Mouse (Mus musculus) forebrain, embryonic 11.5 days (tissue): ENCODE data around the gene Pmm2. TPM values are rescaled to one million over a fixed set of nuclear protein-coding genes. Genes with fewer than 3 reads are reported as not detected.

Experiments used
- ATAC-seq: fragments of 200-750 bp; cut with Nextera tagmentation; replicated peaks from 2 replicates; pipeline ENCODE4 v1.8.0; 2017; ENCODE audit warnings: moderate TSS enrichment; ENCODE audit not compliant: low FRiP score
- DNase-seq: peaks from one replicate; pipeline ENCODE4 v3.0.0-alpha.2; 2017; ENCODE audit warnings: low spot score
- H3K27ac ChIP-seq: fragments of 300-500 bp; sonication (generic); 2 replicates; pipeline ENCODE4 v1.5.1; 2014; ENCODE audit warnings: low read depth, low read length
- H3K27me3 ChIP-seq: fragments of 300-500 bp; sonication (generic); 2 replicates; pipeline ENCODE4 v1.6.1; 2014; ENCODE audit warnings: mild to moderate bottlenecking, low read length, mixed read lengths; ENCODE audit not compliant: control insufficient read depth, insufficient read depth
- H3K36me3 ChIP-seq: fragments of 300-500 bp; sonication (generic); 2 replicates; pipeline ENCODE4 v1.6.1; 2014; ENCODE audit warnings: mild to moderate bottlenecking, low read length, moderate library complexity, mixed read lengths; ENCODE audit not compliant: control insufficient read depth, insufficient read depth
- H3K4me1 ChIP-seq: fragments of 300-500 bp; sonication (generic); replicated peaks from 2 replicates; pipeline ENCODE4 v1.6.1; 2014; ENCODE audit warnings: low read length, mixed read lengths; ENCODE audit not compliant: control insufficient read depth, insufficient read depth
- H3K4me2 ChIP-seq: fragments of 300-500 bp; sonication (generic); 2 replicates; pipeline ENCODE4 v1.6.1; 2014; ENCODE audit warnings: low read depth, mild to moderate bottlenecking, low read length, moderate library complexity, mixed read lengths; ENCODE audit not compliant: severe bottlenecking
- H3K4me3 ChIP-seq: fragments of 300-500 bp; sonication (generic); 2 replicates; pipeline ENCODE4 v1.5.1; 2014; ENCODE audit warnings: low read depth, low read length
- H3K9ac ChIP-seq: fragments of 300-500 bp; sonication (generic); 2 replicates; pipeline ENCODE4 v1.6.1; 2014; ENCODE audit warnings: low read length
- H3K9me3 ChIP-seq: fragments of 300-500 bp; sonication (generic); 2 replicates; pipeline ENCODE4 v1.6.1; 2016; ENCODE audit warnings: low read length, mixed read lengths; ENCODE audit not compliant: control insufficient read depth
- WGBS: fragments of 180-500 bp; shearing (Covaris S2); extraction: QIAGEN DNeasy Blood & Tissue Kit; methylation state at CpG from one replicate; pipeline ENCODE4 v1.1.7; 2014; 5-methylcytosine and 5-hydroxymethylcytosine counted together
- polyA plus RNA-seq: library from polyadenylated mRNA; unstranded; fragments of >200 nt; fragmentation: Nextera tagmentation; extraction: Ambion mirVana; gene quantifications from 2 replicates; pipeline ENCODE4 v1.2.1, GENCODE M21; 2014

Pmm2 gene
- polyA plus RNA-seq, result 43.8 and 44.8 TPM in 2 replicates

DNA sequence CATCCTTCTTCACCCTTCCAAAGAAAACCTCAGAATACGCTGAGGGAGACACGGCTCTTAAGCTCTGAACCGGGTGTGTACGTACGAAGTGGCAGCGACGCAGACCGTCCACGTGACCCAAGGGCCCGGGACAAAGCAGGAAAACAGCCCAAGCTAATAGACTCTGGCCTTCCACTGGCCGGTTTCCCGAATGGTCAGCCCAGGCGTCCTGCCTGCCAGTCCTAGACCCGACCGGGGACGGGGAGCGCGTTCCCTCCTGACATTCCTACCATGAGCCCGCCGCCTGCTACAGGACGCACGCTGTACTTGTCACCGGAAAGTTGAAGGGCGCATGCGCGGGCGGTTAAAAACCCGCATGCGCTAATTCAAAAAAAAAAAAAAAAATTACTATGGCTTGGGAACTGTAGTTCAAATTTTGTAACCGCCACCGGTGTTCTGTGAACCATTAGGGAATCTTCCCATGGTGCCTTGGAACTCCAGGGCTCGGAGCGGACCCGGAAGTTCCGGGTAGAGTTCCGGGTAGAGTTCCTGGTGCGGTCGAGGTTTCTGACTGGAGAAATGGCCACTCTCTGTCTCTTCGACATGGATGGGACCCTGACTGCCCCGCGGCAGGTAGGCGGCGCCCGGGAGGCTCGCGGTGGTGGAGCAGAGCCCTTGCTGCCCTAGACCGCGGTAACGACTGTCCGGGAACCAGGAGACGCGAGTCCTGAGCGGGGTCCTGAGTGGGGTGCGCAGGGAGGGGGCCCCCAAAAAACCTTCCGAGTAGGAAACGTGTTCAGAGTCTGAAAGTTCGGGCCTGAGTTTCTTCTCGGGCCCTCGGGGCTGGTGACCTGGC lies at the start of gene Pmm2, which contains the start of gene Tmem186:
Gene Pmm2 (plus strand): TSS at position 458 of the 835 bp plus-strand sequence.
Gene Tmem186 (minus strand): TSS at position 496 of the 835 bp plus-strand sequence.
- ATAC-seq, result peak; percentile 90
- Histone ChIP-seq H3K4me1 (peaks cover 11% of the 10 kb centered on the region; the same call in 1 of the 2 replicates), H3K4me3 (peak within 1 kb of the TSS; percentile 65), H3K9ac (peak within 1 kb of the TSS; percentile 88), H3K9me3 (no peaks in the 10 kb centered on the region), H3K27ac (peak within 1 kb of the TSS; percentile 71), H3K27me3 (no peaks in the 10 kb centered on the region), H3K36me3 (no peaks in the 10 kb centered on the region; the same call in 1 of the 2 replicates), H3K4me2 (peak within 1 kb of the TSS; percentile 77)
- WGBS, result under 1% methylated on average over 59 of the region's 59 CpGs
- DNase-seq, result peak; percentile 89

DNA sequence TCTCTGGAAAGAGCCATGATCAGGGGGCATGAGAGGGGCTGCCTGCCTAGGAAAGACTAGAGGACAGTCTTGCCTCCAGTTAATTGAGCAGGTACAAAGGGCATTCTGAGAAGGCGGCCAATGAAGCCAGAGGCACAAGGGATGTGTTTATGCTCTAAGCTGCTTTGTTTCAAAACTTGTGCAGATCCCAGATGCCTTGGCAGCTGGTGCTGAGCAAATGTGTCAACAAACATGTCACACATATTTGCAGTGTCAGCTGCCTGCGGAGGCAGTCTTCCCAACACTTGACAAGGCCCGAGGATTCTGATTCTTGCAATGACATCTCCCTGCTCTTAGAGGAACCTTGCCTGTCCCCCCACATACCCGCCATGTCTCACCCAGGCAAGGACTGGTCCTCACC lies 42.1 kb upstream of the Pmm2 start:
- 66% methylated on average over 4 of the region's 4 CpGs for WGBS
- Histone ChIP-seq H3K4me1 (no peaks in the 10 kb centered on the region), H3K27me3 (no peaks in the 10 kb centered on the region), H3K9ac (no peak overlapping the region), H3K4me2 (no peak overlapping the region), H3K4me3 (no peak overlapping the region), H3K36me3 (no peaks in the 10 kb centered on the region), H3K27ac (no peak overlapping the region), H3K9me3 (no peaks in the 10 kb centered on the region)
- DNase-seq, result no peak
- ATAC-seq, result no peak

DNA sequence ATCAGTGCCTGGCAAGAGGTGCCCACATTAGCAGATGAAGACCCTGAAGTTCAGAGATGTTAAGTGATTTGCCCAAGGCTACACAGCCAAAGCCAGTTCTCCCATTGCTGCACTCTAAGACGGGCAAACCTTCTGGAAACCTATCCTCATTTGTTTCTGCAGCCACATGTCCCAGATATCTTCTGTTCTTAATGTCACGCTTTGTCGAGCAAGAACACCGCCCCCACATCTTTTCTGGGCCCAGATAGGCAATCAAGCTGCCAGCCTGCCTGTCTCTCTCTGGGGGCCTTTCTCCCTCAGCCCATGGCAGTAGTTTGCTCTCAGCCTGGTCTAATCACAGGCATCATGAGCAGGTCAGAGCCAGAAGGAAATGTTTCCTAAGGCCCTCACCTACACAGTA lies 41.1 kb upstream of the Pmm2 start:
- Histone ChIP-seq H3K9ac (no peak overlapping the region), H3K36me3 (no peaks in the 10 kb centered on the region), H3K9me3 (no peaks in the 10 kb centered on the region), H3K4me2 (no peak overlapping the region), H3K4me1 (no peaks in the 10 kb centered on the region), H3K27ac (no peak overlapping the region), H3K27me3 (no peaks in the 10 kb centered on the region), H3K4me3 (no peak overlapping the region)
- WGBS, result 72% methylated on average over 4 of the region's 4 CpGs
- no peak for ATAC-seq
- no peak for DNase-seq

DNA sequence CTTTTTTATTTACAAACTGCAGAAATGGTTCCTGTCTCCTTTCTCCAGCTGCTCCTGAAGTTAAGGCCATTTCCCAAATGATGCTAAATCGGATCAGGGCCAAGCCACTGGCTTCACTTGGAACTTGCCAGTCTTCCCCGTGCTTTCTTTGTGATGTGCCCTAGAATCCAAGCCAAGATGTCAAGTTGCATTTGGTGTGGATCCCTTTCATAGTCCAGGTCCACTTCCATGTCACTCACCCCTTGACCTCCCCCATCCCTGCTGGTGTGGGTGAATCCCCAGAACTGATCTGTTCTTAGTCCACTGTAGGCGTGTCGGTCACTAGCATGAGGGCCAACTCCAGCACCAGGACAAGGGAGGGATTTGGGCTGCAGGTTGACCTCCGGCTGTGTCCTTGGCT lies 40.0 kb upstream of the Pmm2 start:
- Histone ChIP-seq H3K9ac (no peak overlapping the region), H3K4me1 (no peaks in the 10 kb centered on the region), H3K36me3 (no peaks in the 10 kb centered on the region), H3K4me2 (no peak overlapping the region), H3K9me3 (no peaks in the 10 kb centered on the region), H3K27ac (no peak overlapping the region), H3K27me3 (no peaks in the 10 kb centered on the region), H3K4me3 (no peak overlapping the region)
- 87% methylated on average over 5 of the region's 5 CpGs for WGBS
- DNase-seq, result no peak
- ATAC-seq, result no peak

DNA sequence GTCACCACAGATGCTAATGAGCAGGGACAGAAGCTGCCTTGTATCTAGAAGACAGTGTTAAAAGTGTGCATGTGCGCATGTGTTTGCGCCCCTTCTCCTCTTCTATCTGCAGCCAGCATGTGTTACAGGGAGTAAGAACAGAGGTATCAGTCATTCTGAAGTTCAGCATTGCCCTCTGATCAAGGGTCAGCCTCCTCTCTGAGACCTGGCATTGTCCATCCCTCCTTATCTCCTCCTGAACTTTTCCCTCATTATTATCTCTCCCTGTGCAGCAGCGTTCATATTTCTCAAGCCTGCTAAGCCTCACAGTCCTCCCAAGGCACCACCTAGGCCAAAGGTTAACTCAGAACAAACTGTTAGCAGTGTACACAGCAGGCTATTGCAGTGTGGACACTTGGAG lies 33.7 kb upstream of the Pmm2 start:
- 92% methylated on average over 3 of the region's 3 CpGs for WGBS
- no peaks in the 10 kb centered on the region for H3K4me1 ChIP-seq
- no peaks in the 10 kb centered on the region for H3K9me3 ChIP-seq
- ATAC-seq (no peak), DNase-seq (no peak)
- H3K9ac ChIP-seq, result no peak overlapping the region
- no peak overlapping the region for H3K27ac ChIP-seq
- no peaks in the 10 kb centered on the region for H3K27me3 ChIP-seq
- H3K36me3 ChIP-seq, result no peaks in the 10 kb centered on the region
- H3K4me3 ChIP-seq, result no peak overlapping the region
- H3K4me2 ChIP-seq, result no peak overlapping the region

DNA sequence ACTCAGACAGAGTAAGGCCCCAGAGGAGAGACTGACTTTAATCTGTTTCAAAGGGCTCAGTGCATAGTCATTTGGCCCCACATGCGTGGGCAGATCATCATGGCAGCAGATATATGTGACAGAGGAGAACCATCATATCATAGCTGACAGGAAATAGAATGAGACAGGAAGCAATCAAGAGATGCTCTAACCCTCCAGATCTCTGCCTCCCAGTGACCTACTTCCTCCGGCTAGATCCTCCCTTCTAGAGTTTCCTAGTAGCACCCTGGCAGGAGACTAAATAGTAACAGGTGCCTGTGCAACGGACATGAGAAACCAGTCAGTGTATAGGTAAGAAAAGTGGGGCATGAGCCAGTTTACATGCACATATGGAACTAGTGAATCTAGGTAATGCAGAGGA lies 27.1 kb upstream of the Pmm2 start:
- no peak overlapping the region for H3K4me2 ChIP-seq
- no peaks in the 10 kb centered on the region for H3K36me3 ChIP-seq
- H3K27ac ChIP-seq, result no peak overlapping the region
- H3K9ac ChIP-seq, result no peak overlapping the region
- H3K27me3 ChIP-seq, result no peaks in the 10 kb centered on the region
- H3K4me3 ChIP-seq, result no peak overlapping the region
- H3K9me3 ChIP-seq, result no peaks in the 10 kb centered on the region
- no peaks in the 10 kb centered on the region for H3K4me1 ChIP-seq
- no peak for ATAC-seq
- WGBS, result 80% methylated on average over 3 of the region's 3 CpGs
- DNase-seq, result no peak

DNA sequence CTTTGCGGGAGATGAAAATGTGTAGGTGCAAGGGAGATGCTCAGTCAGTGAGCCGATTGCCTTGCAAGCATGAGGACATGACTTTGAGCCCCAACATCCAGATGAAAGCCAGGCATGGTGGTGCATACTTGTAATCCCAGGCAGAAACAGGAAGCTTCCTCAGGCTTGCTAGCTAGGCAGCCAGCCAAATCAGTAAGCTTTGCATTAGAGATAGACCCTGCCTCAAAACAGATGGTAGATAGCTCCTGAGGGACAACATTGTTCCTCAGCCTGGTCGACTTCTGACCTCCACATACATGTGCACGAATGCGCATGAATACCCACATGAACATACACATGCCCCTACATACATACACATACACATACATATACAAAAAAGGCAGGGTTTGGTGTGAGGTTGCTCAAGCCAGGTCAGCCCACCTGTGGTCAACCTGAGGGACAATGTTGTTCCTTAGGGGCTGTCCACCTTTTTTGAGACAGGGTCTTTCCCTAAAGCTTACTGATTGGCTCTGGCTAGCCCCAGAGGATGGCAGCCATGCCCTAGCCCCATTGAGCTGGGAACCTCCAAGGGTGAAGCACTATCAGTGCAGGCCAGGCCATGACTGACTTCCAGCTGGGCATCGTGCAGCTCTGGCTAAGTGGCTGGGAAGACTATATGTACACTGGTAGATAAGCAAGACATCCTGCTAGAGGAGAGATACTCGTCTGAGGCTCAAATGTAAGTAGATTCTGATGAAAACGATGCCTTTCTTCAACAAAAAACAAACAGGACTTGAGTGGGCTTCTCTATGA lies 25.1 kb upstream of the Pmm2 start:
- H3K4me1 ChIP-seq, result no peaks in the 10 kb centered on the region
- no peak overlapping the region for H3K4me3 ChIP-seq
- DNase-seq (no peak), ATAC-seq (no peak)
- H3K36me3 ChIP-seq, result no peaks in the 10 kb centered on the region
- no peak overlapping the region for H3K4me2 ChIP-seq
- H3K27ac ChIP-seq, result no peak overlapping the region
- no peaks in the 10 kb centered on the region for H3K9me3 ChIP-seq
- 83% methylated on average over 8 of the region's 8 CpGs for WGBS
- H3K9ac ChIP-seq, result no peak overlapping the region
- no peaks in the 10 kb centered on the region for H3K27me3 ChIP-seq

DNA sequence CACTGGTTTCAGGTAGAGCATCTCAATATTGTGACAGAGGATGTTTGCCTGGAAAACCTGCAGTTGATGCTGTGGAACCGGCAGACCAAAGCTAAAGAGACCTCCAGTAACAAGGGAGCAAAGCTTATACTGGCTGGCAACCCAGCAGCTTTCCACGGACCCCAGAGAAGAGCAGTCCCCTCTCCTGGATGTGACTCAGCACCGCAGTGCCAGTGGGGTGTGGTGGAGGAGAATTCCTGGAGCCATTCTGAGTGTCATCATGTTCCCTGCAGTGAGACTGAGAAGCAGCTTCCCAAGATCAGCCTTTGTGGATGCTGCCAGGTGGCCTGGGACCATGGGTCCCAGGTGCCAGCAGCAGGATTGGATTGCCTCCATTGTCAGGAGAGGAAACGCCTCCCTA lies 24.4 kb upstream of the Pmm2 start:
- Histone ChIP-seq H3K9me3 (no peaks in the 10 kb centered on the region), H3K4me3 (no peak overlapping the region), H3K27me3 (no peaks in the 10 kb centered on the region), H3K4me2 (no peak overlapping the region), H3K36me3 (no peaks in the 10 kb centered on the region), H3K9ac (no peak overlapping the region), H3K4me1 (no peaks in the 10 kb centered on the region), H3K27ac (no peak overlapping the region)
- DNase-seq (no peak), ATAC-seq (no peak)
- WGBS, result 80% methylated on average over 4 of the region's 4 CpGs
